Mouse (Mus musculus): Measurements from ENCODE around the gene Terf2. TPM values are rescaled to one million over a fixed set of nuclear protein-coding genes. Genes with fewer than 3 reads are reported as not detected.
A peak's percentile ranks its signal among the peaks of the same experiment; 100 is the strongest.
"Not testable (repeated sequence)": the region's sequence is repeated elsewhere in the genome, so short reads cannot be mapped to it uniquely, and the experiment has no call there.

The Terf2 gene
- polyA plus RNA-seq, 1 experiment, result 16.2 TPM

DNA sequence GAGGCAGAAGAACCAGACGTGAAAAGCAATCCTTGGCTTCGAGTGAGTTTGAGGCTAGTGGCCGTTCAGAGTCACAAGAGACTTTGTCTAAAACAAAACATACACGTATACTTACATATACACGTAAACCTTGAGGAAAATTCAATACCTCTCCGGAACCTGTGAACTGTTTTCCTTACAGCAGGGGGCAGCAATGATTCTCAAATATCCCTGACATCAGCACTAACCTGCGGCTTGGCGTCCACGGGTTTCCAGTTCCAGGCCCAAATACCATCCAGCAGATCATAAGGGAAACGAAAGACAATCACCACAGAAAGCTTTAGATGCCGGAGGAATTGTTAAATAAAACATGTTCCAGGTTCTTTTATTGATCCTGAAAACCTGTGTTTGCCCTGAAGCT, 19.7 kb upstream of the Terf2 start:
- Histone ChIP-seq H3K9me3 (peaks cover 3% of the 10 kb centered on the region; the same call in 1 of the 2 replicates), H3K36me3 (replicated peaks; ENCODE audit: low read length) (no peaks in the 10 kb centered on the region), H3K4me3 (replicated peaks) (peak overlapping the region; percentile 66), H3K27me3 (replicated peaks) (peaks cover 6% of the 10 kb centered on the region), H3K4me1 (peaks cover 22% of the 10 kb centered on the region)
- TF ChIP-seq FLI1 (IDR thresholded peaks at IDR 0.05; ENCODE audit: low read length) (no peak), GATA1 (IDR thresholded peaks at IDR 0.05; ENCODE audit: borderline replicate concordance, low read length) (no peak)

GRCm38 (mm10) chr8:107115008-107115320, 18.6 kb upstream of the Terf2 start:
- peaks cover 6% of the 10 kb centered on the region for H3K27me3 ChIP-seq (replicated peaks)
- TF ChIP-seq GATA1 (IDR thresholded peaks at IDR 0.05; ENCODE audit: borderline replicate concordance, low read length) (no peak), FLI1 (IDR thresholded peaks at IDR 0.05; ENCODE audit: low read length) (no peak)
- H3K36me3 ChIP-seq (replicated peaks; ENCODE audit: low read length), result no peaks in the 10 kb centered on the region
- H3K9me3 ChIP-seq, result no peaks in the 10 kb centered on the region
- peaks cover 24% of the 10 kb centered on the region for H3K4me1 ChIP-seq
- H3K4me3 ChIP-seq (replicated peaks), result peak overlapping the region; percentile 74

GRCm38 (mm10) chr8:107114150-107115007, 18.0 kb upstream of the Terf2 start:
- Histone ChIP-seq H3K9me3 (no peaks in the 10 kb centered on the region), H3K4me3 (replicated peaks) (peak overlapping the region; percentile 74), H3K27me3 (replicated peaks) (peaks cover 3% of the 10 kb centered on the region), H3K36me3 (replicated peaks; ENCODE audit: low read length) (no peaks in the 10 kb centered on the region), H3K4me1 (peaks cover 25% of the 10 kb centered on the region)
- TF ChIP-seq FLI1 (IDR thresholded peaks at IDR 0.05; ENCODE audit: low read length) (no peak), GATA1 (IDR thresholded peaks at IDR 0.05; ENCODE audit: borderline replicate concordance, low read length) (no peak)

DNA sequence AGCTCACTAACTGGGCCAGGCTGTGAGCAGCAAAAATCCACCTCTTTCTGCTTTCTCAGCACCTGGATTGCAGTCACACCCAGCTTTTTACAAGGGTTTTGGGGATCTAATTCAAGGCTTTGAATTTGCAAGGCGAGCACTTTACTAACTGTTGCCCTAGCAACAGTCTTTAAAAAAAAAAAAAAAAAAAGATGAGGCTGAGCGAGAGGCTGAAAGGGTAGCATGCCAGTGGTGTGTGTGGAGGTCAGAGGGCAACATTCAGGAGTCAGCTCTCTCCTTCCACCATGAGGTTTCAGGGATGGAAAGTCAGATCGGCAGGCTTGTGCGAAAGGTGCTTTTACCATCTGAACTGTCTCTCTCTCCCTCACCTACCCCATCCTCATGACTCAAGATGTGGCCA, 16.9 kb upstream of the Terf2 start:
- Histone ChIP-seq H3K9me3 (no peaks in the 10 kb centered on the region), H3K4me1 (peaks cover 25% of the 10 kb centered on the region), H3K36me3 (replicated peaks; ENCODE audit: low read length) (no peaks in the 10 kb centered on the region), H3K27me3 (replicated peaks) (peaks cover 5% of the 10 kb centered on the region), H3K4me3 (replicated peaks) (no peak overlapping the region)
- TF ChIP-seq FLI1 (IDR thresholded peaks at IDR 0.05; ENCODE audit: low read length), result no peak
- TF ChIP-seq GATA1 (IDR thresholded peaks at IDR 0.05; ENCODE audit: borderline replicate concordance, low read length), result no peak

GRCm38 (mm10) chr8:107111340-107112105, 15.2 kb upstream of the Terf2 start:
- peaks cover 30% of the 10 kb centered on the region for H3K4me1 ChIP-seq
- H3K36me3 ChIP-seq (replicated peaks; ENCODE audit: low read length), result no peaks in the 10 kb centered on the region
- no peak overlapping the region for H3K4me3 ChIP-seq (replicated peaks)
- H3K9me3 ChIP-seq, result no peaks in the 10 kb centered on the region
- TF ChIP-seq GATA1 (IDR thresholded peaks at IDR 0.05; ENCODE audit: borderline replicate concordance, low read length), result no peak
- TF ChIP-seq FLI1 (IDR thresholded peaks at IDR 0.05; ENCODE audit: low read length), result no peak
- peaks cover 5% of the 10 kb centered on the region for H3K27me3 ChIP-seq (replicated peaks)

DNA sequence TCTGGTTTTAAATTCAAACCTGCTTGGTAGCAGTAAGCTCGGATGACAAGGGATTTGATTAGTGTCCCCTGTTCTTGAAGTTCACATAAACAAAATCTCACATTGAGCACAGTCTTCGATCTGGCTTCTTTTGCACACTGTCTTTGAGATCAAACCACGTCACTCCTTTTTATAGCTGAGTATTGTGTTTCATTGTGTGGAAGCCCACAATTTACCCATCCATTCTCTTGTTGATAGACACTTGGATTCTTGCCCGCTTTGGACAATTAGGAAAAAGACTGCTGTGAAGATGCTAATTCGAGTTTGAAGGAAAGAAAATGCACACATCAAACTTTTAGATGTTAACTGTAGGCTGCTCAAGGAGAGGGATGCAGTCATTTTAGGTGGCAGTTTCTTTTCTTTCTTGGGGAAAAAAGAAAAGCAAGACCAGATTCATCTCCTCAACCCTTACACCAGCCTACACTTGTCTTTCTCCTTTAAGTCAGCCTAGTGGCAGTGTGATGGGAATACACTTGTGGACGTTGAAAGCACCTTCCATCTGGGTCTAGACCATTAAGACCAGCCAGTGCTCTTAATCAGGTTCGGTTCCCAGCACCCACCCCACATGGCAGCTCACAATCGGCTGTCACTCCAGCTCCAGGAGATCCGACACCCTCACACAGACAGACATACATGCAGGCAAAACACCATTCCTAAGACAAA, 14.4 kb upstream of the Terf2 start:
- Histone ChIP-seq H3K4me1 (peaks cover 27% of the 10 kb centered on the region), H3K36me3 (replicated peaks; ENCODE audit: low read length) (no peaks in the 10 kb centered on the region), H3K4me3 (replicated peaks) (no peak overlapping the region), H3K27me3 (replicated peaks) (peaks cover 5% of the 10 kb centered on the region), H3K9me3 (no peaks in the 10 kb centered on the region)
- TF ChIP-seq GATA1 (IDR thresholded peaks at IDR 0.05; ENCODE audit: borderline replicate concordance, low read length) (no peak), FLI1 (IDR thresholded peaks at IDR 0.05; ENCODE audit: low read length) (no peak)

DNA sequence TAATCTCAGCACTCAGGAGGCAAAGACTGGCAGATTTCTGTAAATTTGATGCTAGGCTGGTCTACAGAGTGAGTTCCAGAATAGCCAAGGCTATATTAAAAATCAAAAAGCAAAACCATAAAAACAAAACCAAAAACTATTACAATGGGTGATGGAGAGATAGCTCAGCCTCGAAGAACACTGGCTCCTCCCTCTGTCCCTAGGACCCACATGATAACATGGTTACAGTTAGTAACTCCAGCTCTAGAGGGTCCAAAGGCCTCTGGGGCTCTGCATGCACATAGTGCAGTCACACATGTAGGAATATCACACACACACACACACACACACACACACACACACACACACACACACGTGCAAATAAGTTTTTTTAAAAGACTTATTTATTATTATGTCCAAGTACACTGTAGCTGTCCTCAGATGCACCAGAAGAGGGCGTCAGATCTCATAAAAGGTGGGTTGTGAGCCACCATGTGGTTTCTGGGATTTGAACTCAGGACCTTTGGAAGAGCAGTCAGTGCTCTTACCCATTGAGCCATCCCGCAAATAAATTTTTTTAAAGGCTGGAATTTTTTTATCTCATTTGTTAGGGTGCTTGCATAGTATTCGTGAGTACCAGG, 13.6 kb upstream of the Terf2 start:
- Histone ChIP-seq H3K4me1 (peaks cover 22% of the 10 kb centered on the region), H3K4me3 (replicated peaks) (no peak overlapping the region), H3K9me3 (no peaks in the 10 kb centered on the region), H3K27me3 (replicated peaks) (peaks cover 5% of the 10 kb centered on the region), H3K36me3 (replicated peaks; ENCODE audit: low read length) (no peaks in the 10 kb centered on the region)
- TF ChIP-seq FLI1 (IDR thresholded peaks at IDR 0.05; ENCODE audit: low read length), result no peak
- TF ChIP-seq GATA1 (IDR thresholded peaks at IDR 0.05; ENCODE audit: borderline replicate concordance, low read length), result no peak

GRCm38 (mm10) chr8:107108978-107109720, 12.8 kb upstream of the Terf2 start:
- no peak overlapping the region for H3K4me3 ChIP-seq (replicated peaks)
- H3K4me1 ChIP-seq, result peaks cover 14% of the 10 kb centered on the region
- H3K9me3 ChIP-seq, result no peaks in the 10 kb centered on the region
- no peaks in the 10 kb centered on the region for H3K36me3 ChIP-seq (replicated peaks; ENCODE audit: low read length)
- TF ChIP-seq GATA1 (IDR thresholded peaks at IDR 0.05; ENCODE audit: borderline replicate concordance, low read length), result no peak
- TF ChIP-seq FLI1 (IDR thresholded peaks at IDR 0.05; ENCODE audit: low read length), result no peak
- peaks cover 5% of the 10 kb centered on the region for H3K27me3 ChIP-seq (replicated peaks)

- not testable (repeated sequence) for H3K4me3 ChIP-seq (replicated peaks); H3K9me3 ChIP-seq; H3K36me3 ChIP-seq (replicated peaks; ENCODE audit: low read length); H3K27me3 ChIP-seq (replicated peaks)
- peaks cover 14% of the 10 kb centered on the region for H3K4me1 ChIP-seq
These were observed 11.7 kb upstream of the Terf2 start for GRCm38 (mm10) chr8:107108089-107108488.
